Mouse (Mus musculus): ENCODE data around the gene Bri3. TPM values are rescaled to one million over a fixed set of nuclear protein-coding genes. Genes with fewer than 3 reads are reported as not detected.
A peak's percentile ranks its signal among the peaks of the same experiment; 100 is the strongest.

Bri3 gene
- 10 to 100 TPM; 73.7 to 74.0 TPM for total RNA-seq (2021)
- long read RNA-seq, transcript Bri3-201 (3 exons, 955 nt) = major isoform, 6 of 10 reads
- long read RNA-seq, partial matches to known transcripts = 2 of 10 reads
- long read RNA-seq, other reads (novel, unspliced or antisense) = 2 of 10 reads

DNA sequence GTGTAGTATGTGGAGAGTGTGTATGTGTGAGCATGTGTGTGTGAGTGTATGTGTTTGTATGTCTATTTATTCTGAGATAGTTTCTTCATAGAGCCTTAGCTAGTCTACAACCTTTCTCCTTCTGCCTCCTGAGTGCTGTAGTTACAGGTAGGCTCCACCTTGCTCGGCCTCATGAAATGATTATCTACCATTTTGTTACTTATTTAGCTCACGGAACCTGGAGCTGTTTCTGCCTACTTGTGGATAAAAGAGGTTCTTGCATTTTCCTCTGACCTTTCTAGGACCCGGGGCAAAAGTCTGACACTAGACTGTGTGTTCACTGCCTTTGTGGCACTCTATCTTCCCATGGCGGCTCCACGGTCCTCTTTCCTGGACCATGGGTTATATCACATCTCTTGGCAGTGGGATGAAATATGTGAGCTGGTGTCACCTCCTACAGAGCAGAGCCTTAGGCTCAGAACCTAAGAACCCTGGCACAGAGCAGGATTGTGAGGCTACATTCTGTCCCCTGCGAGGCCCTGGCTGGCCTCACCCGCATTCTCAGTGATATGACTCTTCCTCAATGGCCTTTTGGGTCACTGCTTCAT lies at the start of gene Bri3:
Bri3 (plus strand) TSS at position 537 of the 587 bp plus-strand sequence.
- no peak for DNase-seq (ENCODE audit: low spot score in 2 of 2)

DNA sequence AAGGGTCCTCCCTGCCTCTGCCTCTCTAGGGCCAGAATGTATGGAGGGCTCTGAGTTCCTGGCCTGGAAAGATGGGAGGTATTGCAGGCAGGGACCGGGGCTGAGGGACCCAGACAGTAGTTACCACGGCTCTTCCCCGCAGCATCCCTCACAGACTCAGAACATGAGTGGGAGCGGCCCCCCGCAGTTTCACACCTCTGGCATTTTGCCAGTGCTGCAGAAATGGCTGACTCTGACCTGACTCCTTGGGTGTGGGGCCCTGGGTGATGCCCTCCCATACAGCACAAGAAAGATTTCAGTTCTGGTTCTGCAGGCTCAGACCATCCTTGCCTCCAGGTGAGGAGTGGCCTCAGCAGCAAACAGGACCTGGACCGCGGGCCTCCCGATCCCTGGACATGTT lies 48.7 kb upstream of the Bri3 start:
- no peak for DNase-seq (ENCODE audit: low spot score in 2 of 2)

DNA sequence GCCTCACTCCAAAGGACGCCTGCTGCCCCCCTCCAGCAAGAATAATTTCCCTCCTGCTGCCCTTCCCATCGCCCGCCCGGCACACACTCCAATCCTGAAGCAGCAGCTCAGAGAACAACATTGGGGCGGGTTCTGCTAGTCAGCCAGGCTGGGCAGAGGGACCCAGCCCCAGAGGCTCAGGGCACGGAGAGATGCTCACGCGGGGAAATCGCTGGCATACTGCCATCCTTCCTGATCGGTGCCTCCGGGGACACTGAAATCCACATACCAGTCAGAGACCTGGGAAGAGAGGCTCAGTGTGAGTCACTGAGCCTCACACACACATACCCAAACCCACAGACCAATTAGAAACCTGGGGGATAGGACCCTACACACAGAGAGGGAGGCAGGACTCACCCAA lies 43.6 kb upstream of the Bri3 start:
- no peak for DNase-seq (ENCODE audit: low spot score in 2 of 2)

DNA sequence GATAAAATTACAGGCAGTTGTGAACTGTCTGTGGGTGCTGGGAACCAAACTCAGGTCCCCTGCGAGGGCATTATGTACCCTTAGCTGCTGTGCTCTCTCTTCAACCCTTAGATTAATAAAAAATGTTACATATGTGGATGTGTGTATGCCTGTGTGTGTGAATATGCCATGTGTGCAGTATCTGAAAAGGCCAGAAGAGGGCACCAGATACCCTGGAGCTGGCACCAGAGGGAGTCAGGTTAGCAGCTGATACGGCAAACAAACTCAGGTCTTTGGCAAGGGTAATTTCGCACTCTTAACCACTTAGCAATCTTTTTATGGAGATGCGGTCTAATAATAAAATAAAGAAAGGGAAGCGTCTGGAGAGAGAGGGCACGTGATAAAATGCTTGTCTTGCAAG lies 41.8 kb upstream of the Bri3 start:
- no peak for DNase-seq (ENCODE audit: low spot score in 2 of 2)

DNA sequence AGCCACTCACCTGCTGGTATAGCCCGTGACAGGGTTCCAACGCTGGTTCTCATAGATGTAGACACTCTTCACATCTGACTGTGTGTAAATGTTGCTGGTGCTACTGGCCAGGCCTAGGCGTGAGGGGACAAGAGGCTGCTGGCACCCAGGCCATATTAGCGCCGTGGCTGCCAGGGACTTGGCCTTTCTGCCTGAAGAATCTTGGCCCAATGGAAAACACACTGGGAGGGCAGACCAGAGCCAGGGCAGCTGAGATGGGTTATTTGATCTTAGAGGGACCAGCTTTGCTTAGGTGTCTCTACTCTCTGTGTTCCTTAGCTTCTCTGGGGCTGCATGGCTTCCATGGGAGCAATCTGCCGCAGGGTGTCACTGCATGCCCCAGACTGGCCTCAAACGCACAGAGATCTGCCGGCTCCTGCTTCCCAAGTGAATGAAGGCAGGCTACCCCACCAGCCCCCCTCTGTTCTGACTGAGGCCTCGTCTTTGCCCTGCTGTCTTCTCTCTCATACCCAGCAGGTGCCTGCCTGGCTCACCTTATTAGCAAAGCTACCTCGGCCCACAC lies 40.8 kb upstream of the Bri3 start:
- no peak for DNase-seq (ENCODE audit: low spot score in 2 of 2)

DNA sequence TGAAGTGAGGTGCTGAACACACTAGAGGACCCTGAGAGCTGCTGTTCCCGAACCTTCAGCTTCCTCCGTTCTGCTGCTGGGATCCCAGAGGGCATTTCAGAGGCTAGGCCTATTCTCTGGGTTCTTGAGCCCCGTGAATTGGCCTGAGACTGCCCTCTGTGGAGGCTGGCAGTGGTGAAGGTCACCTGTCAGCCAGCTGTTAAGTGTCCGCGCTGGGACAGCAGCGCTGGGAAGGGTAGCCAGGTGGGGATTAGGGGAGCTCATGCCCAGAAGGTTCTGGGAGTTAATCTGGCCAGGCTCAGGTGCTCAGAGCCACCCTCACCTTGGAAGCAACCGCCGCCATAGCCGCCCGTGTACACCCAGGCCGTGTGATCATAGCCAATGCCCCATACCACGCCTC lies 39.9 kb upstream of the Bri3 start:
- DNase-seq (ENCODE audit: low spot score in 2 of 2) = no peak

DNA sequence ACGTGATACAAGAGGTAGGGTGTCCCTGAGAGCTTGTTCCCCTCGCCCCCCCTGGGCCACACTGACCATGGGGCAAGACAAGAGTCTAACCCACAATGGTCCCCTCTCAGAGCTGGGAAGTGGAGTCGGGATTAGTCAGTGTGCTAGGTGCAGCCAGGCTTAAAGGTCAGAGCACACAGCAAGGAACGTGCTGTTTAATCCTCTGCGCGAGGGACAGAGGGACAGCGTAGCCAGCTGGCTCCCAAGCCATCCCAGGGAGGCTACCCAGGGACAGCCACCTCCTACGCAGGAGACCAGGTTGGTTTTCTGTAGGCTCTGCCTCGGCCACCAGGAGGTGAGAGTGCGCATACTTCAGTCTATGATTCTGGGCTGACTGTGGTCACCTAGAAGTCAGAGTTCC lies 39.3 kb upstream of the Bri3 start:
- DNase-seq (ENCODE audit: low spot score in 2 of 2) = no peak

DNA sequence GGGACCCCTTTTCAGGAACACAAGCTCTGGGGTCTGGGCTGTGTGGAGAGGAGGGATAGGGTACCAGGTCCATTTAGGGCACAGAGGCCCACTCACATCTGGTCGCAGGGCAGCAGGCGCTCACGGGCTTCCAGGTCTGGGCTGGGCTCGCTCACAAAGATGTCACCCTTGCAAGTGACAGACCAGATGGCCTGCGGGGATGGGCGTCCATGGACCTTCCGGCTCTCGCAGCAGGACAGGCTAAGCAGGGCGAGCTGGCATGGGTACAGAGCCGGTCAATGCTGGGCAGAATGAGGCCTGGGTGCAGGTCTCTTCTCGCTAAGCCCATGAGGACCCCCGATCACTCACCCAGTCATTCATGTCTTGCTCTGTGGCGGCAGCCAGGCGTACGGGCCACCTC lies 38.2 kb upstream of the Bri3 start:
- no peak for DNase-seq (ENCODE audit: low spot score in 2 of 2)

GRCm38 (mm10) chr5:144207478-144207877 lies 36.8 kb upstream of the Bri3 start:
- DNase-seq (ENCODE audit: low spot score in 2 of 2) = peak in 1 of 2 experiments; percentile 71

DNA sequence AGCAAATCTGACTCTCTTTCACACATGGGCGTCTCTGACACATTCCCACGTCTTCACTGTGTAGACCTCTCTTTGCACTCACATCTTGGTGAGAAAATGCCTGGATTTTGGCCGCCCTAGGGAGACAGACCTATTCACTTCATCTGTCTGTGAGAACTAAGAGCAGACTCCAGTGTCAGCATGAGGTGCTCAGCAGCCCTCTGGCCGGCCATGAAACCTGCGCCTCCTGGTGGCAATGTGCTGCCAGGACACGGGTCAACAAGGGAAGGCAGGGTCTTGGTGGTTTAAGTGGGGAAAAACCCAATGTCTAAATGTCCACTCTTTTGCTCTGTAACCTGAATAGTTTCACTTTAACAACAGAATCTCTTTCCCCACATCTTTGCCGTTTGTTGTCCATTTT lies 29.8 kb upstream of the Bri3 start:
- peak in 1 of 2 experiments; percentile 35 for DNase-seq (ENCODE audit: low spot score in 2 of 2)

DNA sequence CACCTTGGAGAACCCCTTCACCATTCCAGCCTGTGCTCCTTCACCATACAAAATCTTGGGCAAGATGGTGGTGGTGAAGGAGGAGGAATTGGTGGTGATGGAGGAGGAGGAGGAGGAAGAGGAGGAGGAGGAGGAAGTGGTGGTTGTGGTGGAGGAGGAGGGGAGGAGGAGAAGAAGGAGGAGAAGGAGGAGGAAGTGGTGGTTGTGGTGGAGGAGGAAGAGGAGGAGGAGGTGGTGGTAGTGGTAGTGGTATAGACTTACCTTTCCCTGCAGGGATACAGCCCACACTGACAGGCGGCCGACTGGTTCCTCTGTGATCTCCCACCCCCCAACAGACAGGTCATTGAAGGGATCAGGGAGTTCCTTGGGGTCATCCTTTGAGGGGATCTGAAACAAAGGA lies 28.2 kb upstream of the Bri3 start:
- DNase-seq (ENCODE audit: low spot score in 2 of 2) = no peak

- DNase-seq (ENCODE audit: low spot score in 2 of 2) = no peak
These were observed 26.2 kb upstream of the Bri3 start for GRCm38 (mm10) chr5:144218061-144218460.

GRCm38 (mm10) chr5:144219306-144219705 lies 24.9 kb upstream of the Bri3 start:
- peak; percentile 32 to 48 for DNase-seq (ENCODE audit: low spot score in 2 of 2)

GRCm38 (mm10) chr5:144219936-144220335 lies 24.3 kb upstream of the Bri3 start:
- no peak for DNase-seq (ENCODE audit: low spot score in 2 of 2)

- DNase-seq (ENCODE audit: low spot score in 2 of 2) = no peak
These were observed 22.9 kb upstream of the Bri3 start for GRCm38 (mm10) chr5:144221305-144221704.

GRCm38 (mm10) chr5:144222811-144223502 lies 21.3 kb upstream of the Bri3 start:
- peak in 1 of 2 experiments; percentile 31 for DNase-seq (ENCODE audit: low spot score in 2 of 2)

DNA sequence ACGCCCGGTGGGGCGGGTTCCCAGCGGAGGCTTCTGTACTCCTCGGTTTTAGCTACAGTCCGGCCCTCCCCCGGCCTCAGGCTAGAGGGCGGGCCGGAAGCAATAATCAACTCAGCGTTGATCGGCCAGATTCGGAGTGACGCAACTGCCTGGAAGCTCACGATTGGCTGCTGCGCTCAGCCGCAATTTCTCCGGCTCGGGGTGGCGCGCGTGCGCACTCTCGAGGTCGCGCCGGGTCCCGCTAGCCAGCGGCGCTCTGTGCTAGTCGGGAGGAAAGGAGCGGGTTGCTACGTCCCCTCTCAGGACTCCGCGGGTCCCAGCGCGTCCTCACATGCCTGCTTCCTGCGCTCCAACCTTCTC lies 20.8 kb upstream of the Bri3 start, which contains the start of gene Tecpr1:
Tecpr1 (minus strand) TSS at position 113 of the 360 bp plus-strand sequence.
- DNase-seq (ENCODE audit: low spot score in 2 of 2) = peak; percentile 94 to 97

- DNase-seq (ENCODE audit: low spot score in 2 of 2) = peak in 1 of 2 experiments; percentile 43
These were observed 20.1 kb upstream of the Bri3 start for GRCm38 (mm10) chr5:144223899-144224816.

DNA sequence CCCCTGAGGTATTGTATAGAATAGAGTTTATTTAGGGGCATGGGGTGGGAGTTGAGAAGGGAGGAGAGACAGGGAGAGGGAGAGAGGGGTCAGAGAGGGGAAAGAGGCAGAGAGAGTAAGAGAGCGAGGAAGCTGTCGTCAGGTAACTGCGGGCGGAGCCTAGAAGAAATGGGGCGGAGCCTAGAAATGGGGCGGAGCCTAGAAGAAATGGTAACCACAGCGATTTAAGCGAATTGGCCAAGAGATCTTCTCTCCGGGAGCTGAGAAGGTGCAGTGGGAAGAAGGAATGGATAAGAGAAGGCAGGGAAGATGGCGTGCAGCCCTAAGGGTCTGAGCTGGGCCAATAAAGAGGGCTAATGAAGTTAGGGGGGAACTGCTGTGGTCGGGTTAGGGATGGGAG lies 18.0 kb upstream of the Bri3 start:
- no peak for DNase-seq (ENCODE audit: low spot score in 2 of 2)

DNA sequence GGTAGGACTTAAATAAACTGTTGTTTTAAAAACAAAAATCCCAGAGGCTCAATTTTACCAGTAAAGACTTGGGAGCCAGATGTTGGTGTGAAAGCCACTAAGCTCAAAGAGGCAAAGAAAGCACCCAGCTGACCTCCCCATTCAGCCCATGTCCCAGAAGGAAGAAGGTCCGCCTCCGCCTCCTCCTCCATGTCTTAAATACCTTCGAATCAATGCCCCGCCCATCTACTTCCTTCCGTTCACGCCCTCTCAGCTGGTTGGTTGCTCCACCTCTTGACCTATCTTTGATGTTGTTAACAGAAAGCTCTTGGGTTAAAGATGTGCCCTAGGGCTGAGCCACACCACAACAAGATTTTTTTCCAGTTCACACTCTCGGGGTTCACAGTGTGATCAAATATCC lies 14.0 kb upstream of the Bri3 start:
- no peak for DNase-seq (ENCODE audit: low spot score in 2 of 2)

GRCm38 (mm10) chr5:144231410-144231809 lies 12.8 kb upstream of the Bri3 start:
- no peak for DNase-seq (ENCODE audit: low spot score in 2 of 2)
